Mouse (Mus musculus) small intestine, adult 2 months (tissue): Measurements from ENCODE around the gene Ptpn11. TPM values are rescaled to one million over a fixed set of nuclear protein-coding genes. Genes with fewer than 3 reads are reported as not detected.
"Not testable (repeated sequence)": the region's sequence is repeated elsewhere in the genome, so short reads cannot be mapped to it uniquely, and the experiment has no call there.

Experiments
- H3K27ac ChIP-seq: fragments of 200-500 bp; 2 replicates; pipeline ENCODE4 v1.5.1; 2012; ENCODE audit warnings: low read depth, low read length, control low read depth, inconsistent platforms; ENCODE audit not compliant: insufficient read depth
- H3K27me3 ChIP-seq: fragments of 200-500 bp; 2 replicates; pipeline ENCODE4 v1.6.1; 2012; ENCODE audit warnings: mild to moderate bottlenecking, moderate library complexity, low read length, inconsistent platforms; ENCODE audit not compliant: control insufficient read depth, insufficient read depth
- H3K36me3 ChIP-seq: fragments of 200-500 bp; 2 replicates; pipeline ENCODE4 v1.6.1; 2012; ENCODE audit warnings: mild to moderate bottlenecking, low read length, control low read depth, inconsistent platforms; ENCODE audit not compliant: control insufficient read depth, insufficient read depth
- H3K4me1 ChIP-seq: fragments of 200-500 bp; 2 replicates; pipeline ENCODE4 v1.6.1; 2012; ENCODE audit warnings: low read length, inconsistent platforms, mixed read lengths; ENCODE audit not compliant: control insufficient read depth, insufficient read depth, insufficient read length
- H3K4me3 ChIP-seq: fragments of 200-500 bp; 2 replicates; pipeline ENCODE4 v1.5.1; 2012; ENCODE audit warnings: low read depth, mild to moderate bottlenecking, control low read depth, inconsistent platforms, low read length, moderate library complexity
- CTCF ChIP-seq: fragments of 200-500 bp; IDR thresholded peaks from 2 replicates; pipeline ENCODE4 v1.5.1; 2012; ENCODE audit warnings: low read depth, mild to moderate bottlenecking, control low read depth, inconsistent platforms, low read length, moderate library complexity, mixed read lengths; ENCODE audit not compliant: insufficient replicate concordance, insufficient read length; ENCODE audit errors: extremely low read depth
- POLR2A ChIP-seq: fragments of 200-500 bp; IDR thresholded peaks from 2 replicates; pipeline ENCODE4 v1.6.1; 2012; ENCODE audit warnings: low read depth, mild to moderate bottlenecking, control low read depth, inconsistent platforms, low read length, moderate library complexity
- WGBS: fragments of 180-500 bp; shearing (Covaris S2); methylation state at CpG from one replicate; pipeline ENCODE4 v1.1.7; 2018; 5-methylcytosine and 5-hydroxymethylcytosine counted together
- polyA plus RNA-seq: library from polyadenylated mRNA; depleted of rRNA; stranded (reverse); fragments of >200 nt; gene quantifications from 2 replicates; pipeline ENCODE4 v1.2.3, GENCODE M21; 2012

Ptpn11 gene
- polyA plus RNA-seq, 1 experiment, result 14.2 TPM

GRCm38 (mm10) chr5:121215380-121216125, 24.4 kb upstream of the Ptpn11 start:
- TF ChIP-seq CTCF (peak; percentile 98; the same call in 1 of the 2 replicates), POLR2A (no peak)
- WGBS, result 49% methylated on average over 13 of the region's 13 CpGs
- Histone ChIP-seq H3K4me3 (no peak overlapping the region), H3K4me1 (peaks cover 3% of the 10 kb centered on the region; the same call in 1 of the 2 replicates), H3K27ac (no peak overlapping the region), H3K27me3 (no peaks in the 10 kb centered on the region), H3K36me3 (peaks cover 21% of the 10 kb centered on the region)

GRCm38 (mm10) chr5:121214707-121215106, 23.5 kb upstream of the Ptpn11 start:
- Histone ChIP-seq H3K27me3 (no peaks in the 10 kb centered on the region), H3K4me1 (0 out of 2 replicates have a peak, but pooled peaks cover 1% of the 10 kb centered on the region), H3K4me3 (no peak overlapping the region), H3K27ac (no peak overlapping the region), H3K36me3 (peaks cover 27% of the 10 kb centered on the region)
- TF ChIP-seq POLR2A, result no peak
- TF ChIP-seq CTCF, result no peak
- WGBS, result 45% methylated on average over 7 of the region's 7 CpGs

- TF ChIP-seq CTCF (no peak), POLR2A (no peak)
These were observed 20.9 kb upstream of the Ptpn11 start for GRCm38 (mm10) chr5:121212108-121212507.

GRCm38 (mm10) chr5:121210601-121210924, 19.4 kb upstream of the Ptpn11 start:
- no peaks in the 10 kb centered on the region for H3K27me3 ChIP-seq
- H3K4me3 ChIP-seq, result no peak overlapping the region
- H3K27ac ChIP-seq, result no peak overlapping the region
- peaks cover 60% of the 10 kb centered on the region for H3K36me3 ChIP-seq
- H3K4me1 ChIP-seq, result peaks cover 3% of the 10 kb centered on the region; the same call in 1 of the 2 replicates
- WGBS, result 95% methylated on average over 1 of the region's 1 CpGs
- TF ChIP-seq CTCF (no peak), POLR2A (no peak)

More at GRCm38 (mm10) chr5:121212108-121212507, 20.9 kb upstream of the Ptpn11 start:
- Histone ChIP-seq H3K4me1 (no peaks in the 10 kb centered on the region), H3K4me3 (no peak overlapping the region), H3K27me3 (no peaks in the 10 kb centered on the region), H3K27ac (no peak overlapping the region), H3K36me3 (peaks cover 45% of the 10 kb centered on the region)
- 90% methylated on average over 6 of the region's 6 CpGs for WGBS

GRCm38 (mm10) chr5:121209755-121210600, 18.8 kb upstream of the Ptpn11 start:
- H3K4me1 ChIP-seq, result peaks cover 4% of the 10 kb centered on the region; the same call in 1 of the 2 replicates
- no peak overlapping the region for H3K4me3 ChIP-seq
- H3K36me3 ChIP-seq, result peaks cover 61% of the 10 kb centered on the region
- WGBS, result 83% methylated on average over 9 of the region's 9 CpGs
- H3K27me3 ChIP-seq, result no peaks in the 10 kb centered on the region
- TF ChIP-seq POLR2A, result no peak
- no peak overlapping the region for H3K27ac ChIP-seq

GRCm38 (mm10) chr5:121206984-121207383, 15.8 kb upstream of the Ptpn11 start:
- Histone ChIP-seq H3K4me3 (no peak overlapping the region), H3K27ac (no peak overlapping the region), H3K36me3 (peaks cover 56% of the 10 kb centered on the region), H3K27me3 (no peaks in the 10 kb centered on the region), H3K4me1 (peaks cover 4% of the 10 kb centered on the region; the same call in 1 of the 2 replicates)
- TF ChIP-seq POLR2A (no peak), CTCF (no peak)
- WGBS, result 68% methylated on average over 3 of the region's 3 CpGs

GRCm38 (mm10) chr5:121206540-121206939, 15.3 kb upstream of the Ptpn11 start:
- Histone ChIP-seq H3K4me1 (peaks cover 4% of the 10 kb centered on the region; the same call in 1 of the 2 replicates), H3K27ac (no peak overlapping the region), H3K36me3 (peaks cover 52% of the 10 kb centered on the region), H3K27me3 (no peaks in the 10 kb centered on the region), H3K4me3 (no peak overlapping the region)
- no peak for TF ChIP-seq CTCF
- TF ChIP-seq POLR2A, result no peak
- WGBS, result 62% methylated on average over 9 of the region's 9 CpGs

- 41% methylated on average over 8 of the region's 10 CpGs for WGBS
- peak overlapping the region; percentile 99; the same call in 1 of the 2 replicates for H3K4me3 ChIP-seq
- H3K27ac ChIP-seq, result not testable (repeated sequence)
These were observed 14.4 kb upstream of the Ptpn11 start for GRCm38 (mm10) chr5:121205537-121206130.

More at GRCm38 (mm10) chr5:121205537-121206130, 14.4 kb upstream of the Ptpn11 start:
- not testable (repeated sequence) for H3K27me3 ChIP-seq, H3K4me1 ChIP-seq
- peaks cover 43% of the 10 kb centered on the region for H3K36me3 ChIP-seq
